ENCODE assay signal across 13 mouse cellular contexts in genomic region chr11:117278113-117278512, GRCm38 (mm10).
DNase-seq lines count a peak whose midpoint lies in the region; ATAC-seq and TF ChIP-seq lines count a peak whose summit lies in the region.
"Had no signal": no experiment of that assay in that cellular context is flagged by ENCODE, and none has a peak within 500 bp of the region (broad histone marks: within the 10 kb centered on the region; RNA-seq: fewer than 3 reads in every experiment).

No protein-coding gene starts in this region.

- DNase-seq in embryo, embryonic 10 days (ENCODE audit: low spot score): peak; percentile 68
- no peak for DNase-seq in embryo, embryonic 11 days
- DNase-seq in hindbrain, embryonic 11.5 days (ENCODE audit: low spot score): no peak
- DNase-seq in midbrain, embryonic 10.5 days (ENCODE audit: low spot score): peak; percentile 47
- DNase-seq in midbrain, embryonic 14.5 days: no peak
- DNase-seq in stomach, postnatal 0 days (ENCODE audit: low spot score): no peak
- DNase-seq: adrenal gland, adult 8-10 months; cerebellum, adult 18-20 months had no signal

- no peak overlapping the region for H3K9ac ChIP-seq in hindbrain, embryonic 11.5 days (ENCODE audit: low read depth, low read length)
- no peak overlapping the region; the same call in 1 of the 2 replicates for H3K9ac ChIP-seq in hindbrain, embryonic 16.5 days (ENCODE audit: low read depth, low read length)
- no peak overlapping the region for H3K9ac ChIP-seq in midbrain, embryonic 14.5 days (replicated peaks; ENCODE audit: low read length)
- no peak overlapping the region for H3K9ac ChIP-seq in stomach, postnatal 0 days (ENCODE audit: low read length)
- H3K9ac ChIP-seq: liver, embryonic 15.5 days; midbrain, embryonic 15.5 days had no signal

- no peak for TF ChIP-seq EP300 in stomach, postnatal 0 days (optimal IDR thresholded peaks at IDR 0.05)

- no peak for TF ChIP-seq CTCF in stomach, postnatal 0 days (IDR thresholded peaks at IDR 0.05; ENCODE audit: low read depth)

- no peaks in the 10 kb centered on the region for H3K36me3 ChIP-seq in hindbrain, embryonic 11.5 days (ENCODE audit: control insufficient read depth, insufficient read depth, low read length)
- no peaks in the 10 kb centered on the region for H3K36me3 ChIP-seq in hindbrain, embryonic 16.5 days (ENCODE audit: control insufficient read depth, insufficient read depth, low read length)
- H3K36me3 ChIP-seq in midbrain, embryonic 10.5 days: 0 out of 2 replicates have a peak, but pooled peaks cover 9% of the 10 kb centered on the region
- H3K36me3 ChIP-seq in midbrain, embryonic 14.5 days (ENCODE audit: control insufficient read depth, insufficient read depth, low read length): no peaks in the 10 kb centered on the region
- H3K36me3 ChIP-seq in stomach, postnatal 0 days (ENCODE audit: control insufficient read depth, insufficient read depth, low read length): no peaks in the 10 kb centered on the region
- H3K36me3 ChIP-seq: liver, embryonic 15.5 days; midbrain, embryonic 15.5 days had no signal

- H3K27ac ChIP-seq in hindbrain, embryonic 11.5 days (ENCODE audit: low read depth, low read length): peak overlapping the region; percentile 12
- no peak overlapping the region for H3K27ac ChIP-seq in hindbrain, embryonic 16.5 days (ENCODE audit: low read depth, low read length)
- H3K27ac ChIP-seq in midbrain, embryonic 10.5 days (replicated peaks): peak overlapping the region; percentile 73
- H3K27ac ChIP-seq in midbrain, embryonic 14.5 days (replicated peaks; ENCODE audit: low read depth, low read length): no peak overlapping the region
- H3K27ac ChIP-seq in stomach, postnatal 0 days (replicated peaks): 0 out of 2 replicates have a peak overlapping the region, but pooled peaks have one; percentile 24
- H3K27ac ChIP-seq: layer of hippocampus, adult 2 months; liver, embryonic 15.5 days; midbrain, embryonic 15.5 days had no signal

- ATAC-seq in hindbrain, embryonic 11.5 days (ENCODE audit: low FRiP score): no peak
- ATAC-seq in hindbrain, embryonic 16.5 days: no peak
- ATAC-seq in midbrain, embryonic 14.5 days (ENCODE audit: low FRiP score, low TSS enrichment): no peak
- ATAC-seq in stomach, postnatal 0 days (ENCODE audit: low FRiP score, low TSS enrichment): no peak
- ATAC-seq in megakaryocyte, adult 5-6 weeks (ENCODE audit: poor library complexity, severe bottlenecking): no peak
- ATAC-seq: midbrain, embryonic 15.5 days had no signal

- peaks cover 27% of the 10 kb centered on the region; the same call in 1 of the 2 replicates for H3K4me1 ChIP-seq in hindbrain, embryonic 11.5 days (replicated peaks; ENCODE audit: control insufficient read depth, insufficient read depth, low read length)
- H3K4me1 ChIP-seq in hindbrain, embryonic 16.5 days (ENCODE audit: control insufficient read depth, insufficient read depth, low read depth, low read length): peaks cover 20% of the 10 kb centered on the region
- peaks cover 100% of the 10 kb centered on the region for H3K4me1 ChIP-seq in midbrain, embryonic 10.5 days
- H3K4me1 ChIP-seq in midbrain, embryonic 14.5 days (ENCODE audit: control insufficient read depth, insufficient read depth, low read length): no peaks in the 10 kb centered on the region
- peaks cover 9% of the 10 kb centered on the region for H3K4me1 ChIP-seq in stomach, postnatal 0 days (replicated peaks; ENCODE audit: control insufficient read depth, insufficient read depth)

- no peak overlapping the region for H3K4me3 ChIP-seq in hindbrain, embryonic 11.5 days (ENCODE audit: low read depth, low read length)
- no peak overlapping the region for H3K4me3 ChIP-seq in hindbrain, embryonic 16.5 days (ENCODE audit: low read length)
- H3K4me3 ChIP-seq in midbrain, embryonic 10.5 days: 0 out of 2 replicates have a peak overlapping the region, but pooled peaks have one; percentile 18
- no peak overlapping the region for H3K4me3 ChIP-seq in midbrain, embryonic 14.5 days (replicated peaks; ENCODE audit: low read depth, low read length)
- H3K4me3 ChIP-seq in stomach, postnatal 0 days (ENCODE audit: low read depth, low read length): no peak overlapping the region
- H3K4me3 ChIP-seq: layer of hippocampus, adult 2 months; liver, embryonic 15.5 days; midbrain, embryonic 15.5 days had no signal

- no peaks in the 10 kb centered on the region for H3K27me3 ChIP-seq in hindbrain, embryonic 11.5 days (ENCODE audit: control insufficient read depth, insufficient read depth, low read length)
- no peaks in the 10 kb centered on the region for H3K27me3 ChIP-seq in hindbrain, embryonic 16.5 days (replicated peaks; ENCODE audit: control insufficient read depth, insufficient read depth, low read length)
- no peaks in the 10 kb centered on the region for H3K27me3 ChIP-seq in midbrain, embryonic 10.5 days (ENCODE audit: low read depth, poor library complexity, severe bottlenecking)
- no peaks in the 10 kb centered on the region for H3K27me3 ChIP-seq in midbrain, embryonic 14.5 days (ENCODE audit: control insufficient read depth, insufficient read depth, low read length)
- H3K27me3 ChIP-seq in stomach, postnatal 0 days (ENCODE audit: control insufficient read depth, insufficient read depth, low read length): no peaks in the 10 kb centered on the region
- H3K27me3 ChIP-seq: liver, embryonic 15.5 days; midbrain, embryonic 15.5 days had no signal

- H3K4me2 ChIP-seq in hindbrain, embryonic 11.5 days (replicated peaks; ENCODE audit: low read depth, low read length): no peak overlapping the region
- no peak overlapping the region for H3K4me2 ChIP-seq in hindbrain, embryonic 16.5 days (ENCODE audit: low read length)
- H3K4me2 ChIP-seq in midbrain, embryonic 14.5 days (ENCODE audit: low read length): no peak overlapping the region
- no peak overlapping the region for H3K4me2 ChIP-seq in stomach, postnatal 0 days (replicated peaks; ENCODE audit: low read depth)
- H3K4me2 ChIP-seq: liver, embryonic 15.5 days; midbrain, embryonic 15.5 days had no signal

- WGBS in hindbrain, embryonic 11.5 days: 0% methylated on average over 1 of the region's 1 CpGs
- WGBS in hindbrain, embryonic 16.5 days: 13% methylated on average over 1 of the region's 1 CpGs
- WGBS in midbrain, embryonic 10.5 days: 4% methylated on average over 1 of the region's 1 CpGs
- WGBS in midbrain, embryonic 14.5 days: 13% methylated on average over 1 of the region's 1 CpGs
- WGBS in stomach, postnatal 0 days: 29% methylated on average over 1 of the region's 1 CpGs

- H3K9me3 ChIP-seq in hindbrain, embryonic 11.5 days (ENCODE audit: control insufficient read depth, low read length): no peaks in the 10 kb centered on the region
- no peaks in the 10 kb centered on the region for H3K9me3 ChIP-seq in hindbrain, embryonic 16.5 days (ENCODE audit: control insufficient read depth, low read length)
- H3K9me3 ChIP-seq in midbrain, embryonic 10.5 days (replicated peaks): no peaks in the 10 kb centered on the region
- H3K9me3 ChIP-seq in midbrain, embryonic 14.5 days (ENCODE audit: control insufficient read depth, low read length): no peaks in the 10 kb centered on the region
- no peaks in the 10 kb centered on the region for H3K9me3 ChIP-seq in stomach, postnatal 0 days (ENCODE audit: control insufficient read depth, low read length)
- H3K9me3 ChIP-seq: liver, embryonic 15.5 days; midbrain, embryonic 15.5 days had no signal

Comparison
In these comparisons a context has a peak if more than half of its experiments do, and no peak if none do; other contexts are left out.
1. DNase-seq: peak in embryo, embryonic 10 days (single experiment) and midbrain, embryonic 10.5 days (single experiment); none in embryo, embryonic 11 days (single experiment), hindbrain, embryonic 11.5 days (single experiment), midbrain, embryonic 14.5 days (single experiment) and stomach, postnatal 0 days (single experiment).
2. H3K27ac ChIP-seq: peak in hindbrain, embryonic 11.5 days (single experiment), midbrain, embryonic 10.5 days (single experiment) and stomach, postnatal 0 days (single experiment); none in hindbrain, embryonic 16.5 days (single experiment) and midbrain, embryonic 14.5 days (single experiment).